Mouse (Mus musculus) megakaryocyte-erythroid progenitor cell, adult 5-6 weeks (primary cell): Measurements from ENCODE around the gene BC005561. TPM values are rescaled to one million over a fixed set of nuclear protein-coding genes. Genes with fewer than 3 reads are reported as not detected.

Experiments used
- ATAC-seq: replicated peaks from 2 replicates; pipeline ENCODE4 v1.8.0; 2016; ENCODE audit warnings: mild to moderate bottlenecking, inconsistent platforms; ENCODE audit not compliant: severe bottlenecking, poor library complexity, low FRiP score, low TSS enrichment
- total RNA-seq, 2 experiments: library from RNA; stranded (forward) in 1 of 2; stranded (reverse) in 1 of 2; fragments of 200-1000, 215-1000 nt in 1 of 2; fragments of >200 nt in 1 of 2; fragmentation: Nextera tagmentation in 1 of 2; gene quantifications; 2 replicates each; pipeline ENCODE4 v1.2.3; 2014 to 2017

BC005561 gene
- total RNA-seq, 2 experiments from 2014 or later, result 9.7 to 17.6 TPM

DNA sequence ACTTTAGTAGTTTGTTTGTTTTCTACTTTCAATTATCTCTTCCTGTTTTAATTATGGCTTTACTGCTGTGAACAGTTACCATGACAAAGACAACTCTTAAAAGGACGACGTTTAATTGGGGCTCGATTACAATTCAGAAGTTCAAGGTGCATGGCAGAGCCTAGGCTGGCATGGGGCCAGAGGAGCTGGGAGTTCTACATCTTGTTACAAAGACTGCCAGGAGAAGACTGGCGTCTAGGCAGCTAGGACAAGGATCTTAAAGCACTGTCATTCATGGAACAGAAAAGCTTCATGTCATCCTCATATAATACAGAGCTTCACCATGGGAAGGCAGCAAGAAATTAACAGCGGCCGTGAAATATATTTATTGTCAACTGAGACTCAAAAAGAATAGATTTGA, 62.6 kb downstream of the BC005561 start:
- no peak for ATAC-seq

DNA sequence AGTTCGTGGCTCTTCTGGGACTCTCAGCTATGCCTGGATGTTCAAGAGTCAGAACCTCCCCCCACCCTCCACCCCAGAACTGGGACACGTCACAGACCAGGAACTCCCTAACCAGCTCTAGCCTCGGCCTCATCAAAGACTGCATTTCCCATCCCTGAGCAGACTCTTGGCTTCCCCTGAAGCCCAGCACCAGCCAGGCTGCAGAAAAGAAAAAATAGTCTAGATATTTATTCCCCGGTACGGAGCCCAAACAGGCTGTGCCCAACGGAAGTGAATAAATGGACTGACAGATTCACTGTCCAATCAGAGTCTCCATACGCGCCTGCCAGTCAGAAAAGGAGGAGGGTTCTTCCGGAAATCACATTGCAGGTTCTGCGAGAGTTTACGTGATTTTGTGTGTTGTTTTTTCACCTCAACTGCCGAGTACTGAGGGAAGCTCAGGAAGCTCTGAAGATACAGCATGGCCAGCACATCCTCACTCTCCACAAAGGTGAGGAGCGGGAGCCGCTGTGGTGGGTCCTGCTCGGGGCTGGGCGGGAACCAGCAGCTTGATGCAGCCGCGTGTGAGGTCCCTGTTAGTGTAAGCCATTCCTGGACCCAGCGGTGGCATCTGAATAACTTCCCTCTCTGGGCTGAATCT, 63.2 kb downstream of the BC005561 start:
- ATAC-seq, result peak; percentile 100

Other genes starting within 250 kb of the BC005561 start
- not detected in 2 replicates for gene Ibsp, start 209.2 kb upstream of the BC005561 start, total RNA-seq (2014; fragmentation: Nextera tagmentation)
- 0.50 TPM in 1 of 2 replicates, not detected in the other for gene Ibsp, start 209.2 kb upstream of the BC005561 start, total RNA-seq (2017)
- gene Mepe, start 183.0 kb upstream of the BC005561 start, total RNA-seq (2014; fragmentation: Nextera tagmentation), result not detected in 2 replicates
- not detected in 2 replicates for gene Mepe, start 183.0 kb upstream of the BC005561 start, total RNA-seq (2017)
- gene Spp1, start 73.2 kb upstream of the BC005561 start, total RNA-seq (2014; fragmentation: Nextera tagmentation), result not detected in 2 replicates
- 0.76 TPM in 1 of 2 replicates, not detected in the other for gene Spp1, start 73.2 kb upstream of the BC005561 start, total RNA-seq (2017)
- 2.6 and 5.4 TPM in 2 replicates for gene Pkd2, start 48.9 kb upstream of the BC005561 start, total RNA-seq (2014; fragmentation: Nextera tagmentation)
- 2.4 and 2.6 TPM in 2 replicates for gene Pkd2, start 48.9 kb upstream of the BC005561 start, total RNA-seq (2017)